Mouse (Mus musculus): ENCODE data around the gene Abhd17a.

DNA sequence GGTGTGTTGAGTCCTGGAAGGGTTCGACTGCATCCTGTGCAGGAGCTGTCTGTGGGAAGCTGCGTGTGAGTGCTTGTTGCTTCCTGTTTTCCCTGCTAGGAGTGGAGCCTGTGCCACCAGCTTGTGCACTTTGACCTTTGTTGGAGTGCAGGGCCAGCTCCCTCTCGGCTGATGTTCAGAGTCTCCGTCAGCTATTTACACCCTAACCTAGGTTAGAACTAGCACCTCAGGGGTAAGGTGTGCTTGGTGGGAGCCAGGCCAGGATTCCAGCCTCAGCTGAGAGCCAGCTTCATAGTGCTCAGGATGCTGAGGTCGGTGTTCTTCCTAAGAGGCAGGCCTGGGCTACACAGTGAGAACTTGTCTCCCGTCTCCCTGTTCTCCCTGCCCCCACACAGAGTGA lies 45.2 kb upstream of the Abhd17a start:
- TF ChIP-seq CTCF (IDR thresholded peaks at IDR 0.05; ENCODE audit: low read depth) = no peak
- no peak for TF ChIP-seq EP300 (optimal IDR thresholded peaks at IDR 0.05)

Measured in stomach, postnatal 0 days (tissue).